Mouse (Mus musculus): ENCODE results near the gene Mia2.
"Not testable (repeated sequence)": the region's sequence is repeated elsewhere in the genome, so short reads cannot be mapped to it uniquely, and the experiment has no call there.

Gene Mia2

DNA sequence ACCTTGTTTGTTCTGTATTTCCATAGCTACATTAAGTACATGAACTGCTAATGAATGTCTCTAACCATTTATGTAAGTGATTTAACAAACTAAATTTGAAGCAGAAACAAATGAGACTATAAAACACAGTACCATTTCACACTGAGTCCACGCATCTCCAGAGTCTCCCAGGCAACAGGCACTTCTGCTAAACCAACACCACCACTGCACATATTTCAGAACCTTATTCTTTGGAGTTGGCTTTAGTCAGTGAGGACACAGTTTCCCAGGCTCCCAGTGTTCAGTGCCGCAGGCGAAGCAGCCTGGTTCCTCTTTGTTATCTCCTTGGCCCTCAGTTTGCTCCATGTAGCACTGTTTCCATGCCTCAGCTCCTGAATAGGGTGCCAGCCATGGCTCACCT, 82.2 kb downstream of the Mia2 start:
- DNase-seq = no peak

DNA sequence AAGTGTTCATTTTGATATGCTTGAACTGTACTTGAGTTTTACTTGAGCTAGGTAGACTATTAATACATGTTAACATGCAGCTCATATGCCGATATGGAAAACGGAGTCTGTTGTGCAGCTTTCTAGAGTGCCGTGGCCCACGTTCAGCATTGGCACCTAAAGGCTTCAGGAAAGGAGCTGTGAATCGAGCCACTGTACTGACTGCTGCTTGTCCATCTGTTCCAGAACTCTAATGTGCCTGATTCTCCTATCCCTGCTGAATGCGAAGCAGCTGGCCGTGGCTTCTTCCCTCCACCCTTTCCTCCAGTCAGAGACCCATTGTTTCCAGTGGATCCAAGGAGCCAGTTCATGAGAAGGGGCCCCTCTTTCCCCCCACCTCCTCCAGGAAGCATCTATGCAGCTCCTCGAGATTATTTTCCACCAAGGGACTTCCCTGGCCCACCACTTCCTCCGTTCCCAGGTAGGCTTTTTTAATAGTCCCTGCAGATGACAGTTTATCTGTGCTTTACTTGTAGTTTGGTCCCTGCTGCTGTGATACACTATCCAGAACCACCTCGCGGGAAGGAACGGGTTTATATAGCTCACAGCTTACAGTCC, 92.6 kb downstream of the Mia2 start:
- no peak for DNase-seq

DNA sequence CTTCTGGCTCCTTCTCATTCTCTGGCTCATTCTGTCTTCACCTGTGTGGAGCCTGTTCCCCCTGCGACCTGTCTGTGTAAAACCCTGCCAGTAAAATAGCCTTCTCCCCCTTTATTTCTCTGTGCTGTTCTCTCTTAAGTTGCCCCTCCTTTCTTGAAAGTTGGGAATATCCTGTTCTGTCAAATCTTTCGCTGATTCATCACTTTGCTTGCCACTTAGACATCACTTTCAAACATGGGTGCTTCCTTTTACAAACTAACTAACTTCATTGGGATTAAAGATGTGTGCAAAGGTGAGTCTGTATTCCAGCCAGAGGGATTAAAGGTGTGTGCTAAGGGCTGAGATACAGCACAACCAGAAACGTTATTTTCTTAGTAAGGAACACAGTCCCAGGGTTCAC, 98.0 kb downstream of the Mia2 start:
- DNase-seq = no peak

DNA sequence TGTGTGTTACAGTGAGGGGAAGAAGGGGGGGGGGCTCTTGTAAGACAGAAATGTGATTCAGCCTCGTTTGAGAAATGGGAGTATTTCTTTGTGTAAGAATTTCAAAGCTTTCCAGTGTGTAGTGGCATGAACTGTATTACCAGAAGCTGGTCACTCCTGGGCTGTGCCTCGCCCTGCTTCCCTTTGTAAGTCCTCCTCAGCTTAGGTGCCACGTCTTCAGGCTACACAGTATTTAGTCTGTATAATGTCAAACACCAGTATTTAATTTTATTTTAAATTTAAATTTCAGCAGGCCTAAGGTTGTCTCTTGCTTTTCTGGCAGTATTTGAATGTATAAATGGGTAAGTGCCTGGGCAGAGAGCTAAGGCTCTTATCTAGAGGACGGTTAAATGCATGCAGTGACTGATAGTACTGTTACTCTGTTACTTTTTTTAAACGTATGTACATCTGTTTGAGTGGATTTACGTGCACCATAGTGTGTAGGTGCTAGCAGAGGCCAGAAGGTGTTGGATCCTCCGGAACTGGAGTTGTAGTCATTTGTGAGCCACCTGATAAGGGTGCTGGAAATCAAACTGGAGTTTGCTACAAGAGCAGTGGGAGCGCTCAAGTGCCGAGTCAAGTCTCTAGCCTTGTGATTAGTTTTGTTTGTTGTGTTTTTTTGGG, 98.9 kb downstream of the Mia2 start:
- no peak for DNase-seq

DNA sequence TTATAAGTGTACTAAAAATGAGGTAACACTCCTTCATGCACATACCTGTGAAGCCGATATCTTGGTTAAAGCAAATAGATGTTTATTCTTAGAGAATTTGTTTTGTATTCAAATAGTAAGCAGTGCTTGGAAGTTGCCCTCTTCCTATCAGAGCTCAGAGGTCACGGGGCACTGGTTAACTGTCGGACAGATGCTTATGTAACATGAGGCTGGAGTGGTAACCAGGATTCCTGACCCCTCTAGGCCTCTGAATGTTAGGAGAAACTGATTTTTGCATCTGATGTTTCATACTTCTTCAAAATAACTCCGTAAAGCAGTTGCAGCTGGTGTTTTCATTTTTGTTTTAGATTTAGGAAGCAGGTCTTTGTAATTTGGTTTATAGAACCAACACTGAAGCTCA, 99.5 kb downstream of the Mia2 start:
- no peak for DNase-seq

DNA sequence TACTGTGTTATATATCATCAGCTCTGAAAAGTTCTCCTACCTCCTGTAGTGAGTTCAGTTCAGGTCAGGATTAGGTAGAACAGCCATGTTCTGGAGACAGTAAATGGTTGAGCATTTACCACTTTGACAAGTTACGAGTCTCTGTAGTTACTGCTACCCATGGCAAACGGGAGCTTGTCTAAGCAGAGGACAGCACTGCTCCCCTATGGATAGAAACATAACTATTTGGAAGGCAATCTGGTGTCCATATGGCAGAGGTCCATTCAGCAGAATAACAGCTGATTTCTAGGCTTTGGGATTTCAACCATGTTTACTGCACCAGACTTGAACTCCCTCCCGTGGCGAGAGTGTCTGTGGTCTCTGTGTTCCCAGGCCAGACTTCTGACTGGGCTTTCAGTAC, 100.3 kb downstream of the Mia2 start:
- no peak for DNase-seq

DNA sequence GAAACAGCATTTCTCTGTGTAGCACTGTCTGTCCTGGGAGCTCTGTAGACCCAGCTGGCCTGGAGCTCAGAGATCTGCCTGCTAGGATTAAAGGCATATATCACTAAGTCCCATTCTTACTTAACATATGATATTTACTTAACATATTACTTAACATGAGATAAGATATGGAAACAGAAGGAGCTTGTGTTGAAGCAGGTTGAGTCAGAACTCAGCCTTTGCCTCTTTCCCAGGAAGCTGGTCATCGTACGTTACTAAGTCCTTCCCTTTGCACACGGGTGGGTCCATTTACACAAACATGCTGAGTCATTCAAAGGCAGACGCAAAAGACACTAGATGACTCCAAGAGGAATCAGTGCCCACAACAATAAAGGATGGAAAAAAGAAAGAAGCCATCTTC, 103.2 kb downstream of the Mia2 start:
- no peak for DNase-seq

DNA sequence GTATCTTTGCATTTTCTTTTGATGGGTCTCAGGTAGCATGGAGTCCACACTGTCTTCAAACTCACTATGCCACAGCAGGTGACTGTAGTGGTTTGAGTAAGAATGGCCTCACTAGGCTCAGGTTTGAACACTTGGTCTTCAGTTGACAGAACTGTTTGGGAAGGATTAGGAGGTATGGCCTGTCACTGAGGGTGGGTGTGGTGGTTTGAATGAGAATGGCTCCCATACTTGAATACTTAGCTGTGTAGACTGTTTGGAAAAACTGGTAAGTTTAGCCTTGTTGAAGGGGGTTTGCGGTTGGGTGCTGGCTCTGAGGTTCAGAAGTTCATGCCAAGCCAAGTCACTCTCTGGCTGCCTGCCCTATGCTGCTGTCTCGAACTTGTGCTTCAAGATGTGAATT, 103.8 kb downstream of the Mia2 start:
- no peak for DNase-seq

DNA sequence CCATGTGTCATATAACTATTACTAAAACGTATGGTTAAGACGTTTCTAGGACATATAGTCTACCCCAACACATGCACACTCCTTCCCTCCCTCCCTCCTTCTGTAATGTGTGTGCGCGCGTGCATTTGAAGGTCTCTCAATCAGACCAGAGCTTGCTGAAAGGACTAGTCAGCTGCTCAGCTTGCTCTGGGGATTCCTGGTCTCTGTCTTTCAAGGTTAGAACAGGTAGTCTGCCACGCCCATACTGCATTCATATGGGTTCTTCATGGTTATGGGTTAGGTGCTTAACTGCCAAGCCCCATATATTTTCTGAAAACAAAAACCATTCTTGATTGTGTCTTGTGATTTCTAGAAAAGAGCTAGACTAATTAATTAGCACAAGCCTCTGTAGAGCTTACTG, 110.0 kb downstream of the Mia2 start:
- no peak for DNase-seq

DNA sequence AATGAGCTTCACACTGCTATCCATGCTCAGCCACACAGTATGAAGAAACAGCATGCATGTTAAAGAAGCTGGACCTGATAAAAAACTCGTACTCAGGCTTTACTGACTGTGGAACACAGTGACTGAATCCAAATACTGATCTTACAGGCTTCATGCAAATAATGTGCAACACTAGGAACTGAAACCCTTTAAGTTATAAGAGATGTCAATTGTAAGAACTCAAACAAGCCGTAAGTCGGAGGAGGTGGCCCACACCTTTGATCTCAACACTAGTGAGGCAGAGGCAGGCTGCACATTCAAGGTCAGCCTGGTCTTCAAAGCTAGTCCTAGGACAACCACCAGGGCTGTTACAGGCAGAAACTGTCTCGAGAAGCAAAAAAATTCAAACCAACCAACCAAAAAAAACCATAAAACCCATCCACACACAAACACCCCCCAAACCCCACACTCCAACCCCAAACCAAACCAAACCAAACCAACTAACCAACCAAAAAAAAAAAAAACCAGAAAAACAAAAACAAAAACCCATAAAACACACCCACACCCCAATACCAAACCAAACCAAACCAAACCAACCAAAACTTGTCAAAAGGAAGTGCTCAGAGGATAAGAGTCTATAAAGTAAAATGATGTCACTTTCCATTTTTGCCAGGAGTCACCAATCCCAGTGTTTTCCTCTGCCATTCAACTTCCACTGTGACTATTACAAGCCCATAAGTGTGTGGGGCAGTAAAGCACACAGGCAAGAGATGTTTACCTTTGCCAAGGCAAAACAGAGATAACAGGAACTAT, 110.8 kb downstream of the Mia2 start:
- DNase-seq = no peak

DNA sequence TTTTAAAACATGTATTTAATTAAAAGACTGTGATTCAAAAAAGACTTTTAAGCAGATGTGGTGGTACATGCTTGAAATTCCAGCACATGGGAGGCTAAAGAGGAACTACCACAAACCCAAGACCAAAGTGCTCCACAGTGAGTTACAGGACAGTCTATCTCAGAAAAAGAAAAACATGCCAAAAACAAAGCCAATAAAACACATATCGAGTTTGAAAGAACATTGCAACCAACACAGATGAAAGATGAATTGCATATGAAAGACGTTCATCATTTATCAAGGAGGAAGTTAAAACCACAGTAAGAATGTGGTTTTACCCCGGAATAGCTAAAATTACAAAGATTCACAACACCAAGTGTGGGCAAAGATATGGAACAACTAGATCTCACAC, 111.4 kb downstream of the Mia2 start:
- no peak for DNase-seq

DNA sequence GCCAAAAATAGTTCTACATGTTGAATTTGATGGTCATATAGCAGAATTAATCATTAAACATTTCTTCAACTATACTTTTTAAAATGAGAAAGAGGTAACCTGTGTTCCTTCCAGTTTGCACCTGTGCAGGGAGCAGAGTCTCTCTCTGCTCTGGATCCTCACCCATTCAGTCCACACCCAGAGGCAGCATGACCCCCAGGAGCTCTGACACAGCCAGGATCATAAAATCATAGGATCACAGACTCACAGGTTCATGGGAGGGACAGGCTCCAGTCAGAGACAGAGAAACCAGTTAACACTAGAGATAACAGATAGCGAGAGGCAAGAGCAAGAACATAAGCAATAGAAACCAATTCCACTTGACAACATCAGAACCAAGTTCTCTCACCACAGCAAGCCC, 112.2 kb downstream of the Mia2 start:
- DNase-seq = no peak

DNA sequence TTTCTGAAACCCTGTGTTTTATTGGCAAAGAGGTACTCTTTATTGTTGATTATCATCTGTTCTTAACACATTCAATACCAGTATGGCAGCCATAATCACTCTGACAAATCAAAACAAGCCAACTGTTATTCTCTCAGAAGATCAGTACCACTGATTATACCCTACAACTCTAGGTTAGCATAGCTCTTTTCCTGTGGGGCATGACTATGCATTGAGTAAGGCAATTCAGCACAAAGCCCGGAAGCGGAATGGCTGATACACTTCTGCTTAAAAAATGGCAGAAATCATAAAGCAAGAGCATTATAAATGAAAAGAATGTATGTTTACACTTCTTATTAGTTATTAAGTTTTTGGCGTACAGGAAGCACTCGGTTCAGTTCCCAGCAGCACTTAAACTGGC, 120.6 kb downstream of the Mia2 start:
- no peak for DNase-seq

DNA sequence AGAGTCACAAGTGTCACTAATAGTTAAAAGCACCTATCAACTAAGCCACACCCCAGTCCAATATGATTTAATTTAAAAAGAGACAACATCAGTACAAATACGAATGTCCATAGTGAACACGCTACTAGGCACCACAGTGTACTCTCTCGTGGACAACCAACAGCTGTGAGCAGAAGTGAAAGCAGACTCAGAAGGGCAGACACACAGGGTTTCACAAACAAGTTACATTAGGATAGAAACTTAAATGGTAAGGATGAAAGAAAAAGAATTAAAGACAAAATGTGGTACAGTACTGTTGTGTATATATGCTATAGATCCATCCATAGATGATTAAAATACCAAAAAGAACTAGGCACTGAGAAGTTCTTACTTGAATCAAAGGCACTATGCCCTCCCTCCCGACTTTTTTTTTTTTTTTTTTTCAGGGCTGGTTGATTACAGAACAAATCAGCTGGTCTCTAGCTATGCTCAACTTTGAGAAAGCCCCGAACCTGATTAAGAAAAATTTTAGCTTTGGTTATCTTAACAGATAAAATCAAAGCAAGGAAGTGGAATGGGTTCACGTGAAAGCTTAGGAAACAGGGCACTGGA, 121.2 kb downstream of the Mia2 start:
- no peak for DNase-seq

DNA sequence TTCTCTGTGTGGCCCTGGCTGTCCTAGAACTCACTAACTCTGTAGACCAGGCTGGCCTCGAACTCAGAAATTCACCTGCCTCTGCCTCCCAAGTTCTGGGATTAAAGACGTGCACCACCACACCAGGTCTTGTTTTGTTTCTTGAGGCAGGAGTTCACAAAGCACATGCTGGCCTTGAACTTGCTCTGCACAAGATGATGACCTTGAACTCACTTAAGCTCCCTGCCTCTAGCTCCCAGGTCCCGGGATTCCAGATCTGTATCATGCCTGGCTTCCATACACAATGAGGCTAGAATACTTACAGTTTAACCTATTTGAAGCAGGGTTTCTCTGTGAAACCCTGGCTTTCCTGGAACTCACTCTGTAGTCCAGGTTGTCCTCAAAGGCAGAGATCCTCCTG, 121.7 kb downstream of the Mia2 start:
- no peak for DNase-seq

DNA sequence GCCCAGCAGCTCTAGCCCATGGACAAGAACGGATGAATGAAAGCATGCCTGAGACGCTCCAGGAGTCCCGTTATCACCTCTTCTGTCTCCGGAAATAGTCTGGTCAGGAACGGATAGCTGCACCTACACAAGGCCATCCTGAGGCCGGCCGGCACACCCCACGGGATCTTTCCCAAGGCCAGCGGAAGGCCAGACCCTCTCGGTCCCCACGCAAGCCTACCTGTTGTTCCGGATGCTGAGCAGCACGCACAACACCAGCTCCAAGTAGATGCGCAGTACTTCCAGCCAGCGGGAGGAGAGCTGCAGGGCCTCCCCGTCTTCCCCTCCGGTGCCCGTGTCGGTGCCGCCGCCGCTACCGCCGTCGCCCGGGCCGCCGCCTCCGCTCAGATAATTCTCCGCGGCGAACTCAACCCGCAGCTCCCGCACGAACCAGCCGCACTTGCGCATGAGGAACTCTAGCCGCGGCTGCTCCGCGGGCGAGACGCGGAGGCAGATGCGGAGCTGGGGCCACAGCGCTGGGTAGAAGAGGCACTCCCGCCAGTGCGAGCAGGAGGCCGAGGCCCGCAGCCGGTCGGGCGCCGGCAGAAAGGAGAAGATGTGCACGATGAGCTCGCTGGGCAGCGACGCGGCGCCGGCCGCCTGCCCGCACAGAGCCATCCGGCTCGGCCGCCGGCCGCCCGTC, 123.2 kb downstream of the Mia2 start:
- DNase-seq = peak; percentile 65

DNA sequence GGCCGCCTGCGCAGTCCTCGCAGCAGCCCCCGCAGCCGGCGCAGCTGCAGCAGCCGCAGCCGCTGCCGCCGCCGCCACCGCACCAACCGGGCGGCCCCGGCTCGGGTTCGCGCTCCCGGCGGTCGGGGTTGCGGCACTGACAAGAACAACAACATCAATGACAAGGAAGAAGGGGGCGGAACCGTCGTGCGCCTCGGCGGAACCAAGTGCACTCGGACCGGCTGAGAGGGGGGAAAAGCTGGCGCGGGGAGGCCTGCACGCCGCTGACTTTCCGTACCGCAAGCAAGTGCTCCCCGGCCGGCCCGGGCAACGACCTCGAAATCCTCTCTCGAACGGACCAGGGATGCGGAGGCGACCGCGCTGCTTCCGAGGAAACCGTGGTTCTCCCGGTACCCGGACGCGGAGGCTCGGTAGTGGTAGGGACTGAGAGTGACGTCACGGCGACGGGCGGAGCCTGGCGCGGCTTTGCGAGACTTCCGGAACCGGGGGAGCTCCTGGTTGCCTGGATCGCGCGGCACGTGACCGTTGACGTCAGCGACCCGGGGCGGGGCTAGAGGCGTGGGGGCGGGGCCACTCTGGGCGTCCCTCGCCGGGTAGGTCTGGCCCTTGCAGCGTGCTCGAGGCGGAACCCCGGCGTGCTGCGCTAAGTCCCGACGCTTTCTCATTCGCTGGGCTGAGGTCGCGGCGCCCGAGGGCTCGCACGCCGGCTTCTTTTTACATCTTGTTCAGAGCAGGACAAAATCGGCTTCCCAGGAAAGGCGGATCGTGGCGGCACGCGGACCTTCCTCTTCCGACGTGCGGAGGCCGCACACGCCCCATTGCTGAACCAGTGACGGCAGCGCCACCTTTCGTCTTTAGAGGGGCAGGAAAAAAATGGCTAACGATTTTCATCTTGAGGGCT, 124.0 kb downstream of the Mia2 start, which contains the start of gene Fbxo33:
TSS of gene Fbxo33 (minus strand) at position 401 of the 901 bp plus-strand sequence.
- peak; percentile 98 for DNase-seq

DNA sequence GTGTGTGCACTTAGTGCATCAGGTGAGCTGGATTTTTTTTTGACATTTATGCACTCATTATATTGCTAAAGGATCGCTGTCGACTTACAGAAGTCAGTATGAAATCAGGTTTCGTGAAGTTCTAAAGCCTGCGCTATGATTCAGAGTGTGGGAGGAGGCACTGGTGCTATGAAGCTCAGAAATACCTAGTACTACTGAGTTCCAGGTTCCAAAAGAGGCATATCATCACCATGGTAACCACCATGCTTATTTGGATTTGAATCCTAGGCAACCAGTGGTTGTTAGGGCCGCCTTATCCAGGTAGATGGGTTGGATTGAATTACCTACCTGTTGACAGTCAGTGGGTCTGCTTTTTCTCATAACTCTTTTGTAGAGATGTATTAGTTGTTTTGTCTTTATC, 132.8 kb downstream of the Mia2 start:
- DNase-seq = no peak

DNA sequence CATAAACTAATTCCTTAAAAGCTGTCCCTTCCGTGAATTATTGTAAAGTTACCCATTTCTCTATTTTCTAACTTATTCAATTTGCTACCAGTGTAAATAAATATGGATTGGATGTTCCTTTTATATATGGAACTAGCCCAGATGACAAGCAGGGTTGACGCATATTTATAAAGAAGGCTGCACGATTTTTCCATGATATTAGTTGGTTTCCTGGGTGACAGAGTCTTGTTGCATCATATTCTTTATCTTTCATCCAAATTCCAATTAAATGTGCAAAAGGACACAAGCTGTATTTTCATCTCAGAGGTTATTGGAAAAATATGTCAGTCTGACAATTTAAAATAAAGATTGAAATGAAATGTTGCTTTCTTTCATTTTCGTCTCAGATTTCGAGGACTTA, 142.8 kb downstream of the Mia2 start:
- DNase-seq = no peak

DNA sequence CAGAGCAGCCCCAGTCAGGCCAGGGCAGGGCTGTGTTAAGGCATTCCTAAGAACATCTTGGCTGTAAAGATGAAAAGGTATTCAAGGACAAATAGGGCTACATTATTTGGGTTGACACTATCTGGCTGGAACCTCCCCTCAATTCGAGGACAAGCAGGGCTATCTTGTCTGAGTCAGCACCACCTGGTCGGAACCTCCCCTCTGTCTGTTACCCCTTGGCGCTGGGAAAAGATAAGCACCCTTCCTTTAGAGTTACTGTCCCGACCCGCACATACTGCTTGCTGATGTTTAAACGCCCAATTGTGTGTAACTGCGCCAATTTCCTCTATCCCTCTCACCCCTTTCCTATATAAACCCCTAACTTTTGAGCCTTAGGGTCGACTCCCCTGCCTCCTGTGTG, 145.4 kb downstream of the Mia2 start:
- DNase-seq = not testable (repeated sequence)
